Mouse (Mus musculus): ENCODE data around the gene 1700007K13Rik. TPM values are rescaled to one million over a fixed set of nuclear protein-coding genes. Genes with fewer than 3 reads are reported as not detected.

Gene 1700007K13Rik
- total RNA-seq, 1 experiment from 2014 or later = 1.0 TPM

- no peak for DNase-seq
These were observed 51.4 kb downstream of the 1700007K13Rik start for GRCm38 (mm10) chr2:28414757-28415137.

GRCm38 (mm10) chr2:28414116-28414756, 51.9 kb downstream of the 1700007K13Rik start:
- DNase-seq = no peak

- DNase-seq = no peak
These were observed 53.2 kb downstream of the 1700007K13Rik start for GRCm38 (mm10) chr2:28412936-28413335.

Other genes starting within 250 kb of the 1700007K13Rik start
- 5.5 and 9.6 TPM in 2 replicates for gene Ppp1r26, start 19.5 kb downstream of the 1700007K13Rik start, total RNA-seq (2021)
- 52.4 and 61.8 TPM in 2 replicates for gene Mrps2, start 1.7 kb upstream of the 1700007K13Rik start, total RNA-seq (2021)
- 2.1 and 3.2 TPM in 2 replicates for gene Gbgt1, start 30.6 kb upstream of the 1700007K13Rik start, total RNA-seq (2021)
- gene Gm10134, start 39.8 kb upstream of the 1700007K13Rik start, total RNA-seq (2021) = 3.4 TPM in 1 of 2 replicates, not detected in the other
- 32.6 and 40.3 TPM in 2 replicates for gene Ralgds, start 46.8 kb upstream of the 1700007K13Rik start, total RNA-seq (2021)
- 0.24 TPM in 1 of 2 replicates, not detected in the other for gene Cel, start 97.1 kb upstream of the 1700007K13Rik start, total RNA-seq (2021)
- gene Gtf3c5, start 117.4 kb upstream of the 1700007K13Rik start, total RNA-seq (2021) = 22.3 and 24.4 TPM in 2 replicates
- gene Gfi1b, start 155.7 kb upstream of the 1700007K13Rik start, total RNA-seq (2021) = not detected in 2 replicates
- 22.3 and 22.8 TPM in 2 replicates for gene Tsc1, start 174.9 kb upstream of the 1700007K13Rik start, total RNA-seq (2021)
- 1.5 TPM in 1 of 2 replicates, not detected in the other for gene Spaca9, start 233.4 kb upstream of the 1700007K13Rik start, total RNA-seq (2021)
- not detected in 2 replicates for gene Ak8, start 233.8 kb upstream of the 1700007K13Rik start, total RNA-seq (2021)